Mouse (Mus musculus): ENCODE measurements at regions not wholly inside any gene's neighbourhood (a gene's known extent, or its start where the extent isn't known, plus 50 kb on each side); places are given as distances from the start of the nearest gene placed in this dataset.

DNA sequence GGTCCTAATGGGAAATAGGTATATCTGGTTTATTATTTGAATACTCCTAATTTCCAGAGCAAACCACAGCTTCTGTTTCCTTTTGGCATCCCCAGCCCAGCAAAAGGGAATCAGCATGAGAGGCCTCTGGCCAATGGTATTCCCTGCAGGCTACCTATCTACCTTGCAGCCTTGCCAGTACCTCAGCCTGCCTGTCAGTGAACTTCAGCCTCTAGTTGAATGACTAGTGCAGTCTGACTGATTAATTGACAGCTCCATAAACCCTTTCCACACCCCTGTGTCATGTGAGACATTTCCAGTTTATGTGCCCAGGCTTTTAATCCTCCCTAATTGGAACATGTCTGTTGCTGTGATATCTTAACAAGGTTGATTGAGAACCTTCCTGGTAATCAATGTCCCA lies 265.4 kb upstream of the Sp4 start:
- DNase-seq, result no peak
- intact Hi-C loops (cut with DNase I), result no loop called here

- no peak for DNase-seq
- intact Hi-C loops (cut with DNase I), result no loop called here
Measured at GRCm38 (mm10) chr12:118564394-118565112, 263.3 kb upstream of the Sp4 start.

DNA sequence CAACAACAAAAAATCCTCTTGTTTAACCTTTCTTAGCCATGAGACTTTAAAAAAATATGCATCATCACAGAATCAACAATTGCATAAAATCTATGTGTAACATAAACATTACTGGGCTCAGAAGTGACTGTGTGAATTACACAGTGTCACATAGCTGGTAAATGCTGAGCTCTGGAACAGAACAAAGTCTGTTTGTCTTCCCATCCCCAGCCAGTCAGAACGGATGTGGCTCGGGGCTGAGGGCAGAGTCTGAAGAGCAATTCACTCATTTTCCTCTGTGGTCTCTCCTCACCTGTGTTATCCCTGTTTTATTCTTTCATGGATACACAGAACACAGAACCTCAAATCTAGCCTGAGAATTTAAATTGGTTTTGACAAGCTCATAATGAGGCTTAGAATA lies 261.0 kb upstream of the Sp4 start:
- no peak for DNase-seq
- intact Hi-C loops (cut with DNase I), result no loop called here

- intact Hi-C loops (cut with DNase I), result no loop called here
- no peak for DNase-seq
Measured at GRCm38 (mm10) chr12:118549071-118549470, 247.8 kb upstream of the Sp4 start.

GRCm38 (mm10) chr12:118540336-118540735 lies 239.1 kb upstream of the Sp4 start:
- intact Hi-C loops (cut with DNase I), result no loop called here
- DNase-seq, result no peak

GRCm38 (mm10) chr12:118530514-118530913 lies 229.3 kb upstream of the Sp4 start:
- intact Hi-C loops (cut with DNase I), result no loop called here
- no peak for DNase-seq

DNA sequence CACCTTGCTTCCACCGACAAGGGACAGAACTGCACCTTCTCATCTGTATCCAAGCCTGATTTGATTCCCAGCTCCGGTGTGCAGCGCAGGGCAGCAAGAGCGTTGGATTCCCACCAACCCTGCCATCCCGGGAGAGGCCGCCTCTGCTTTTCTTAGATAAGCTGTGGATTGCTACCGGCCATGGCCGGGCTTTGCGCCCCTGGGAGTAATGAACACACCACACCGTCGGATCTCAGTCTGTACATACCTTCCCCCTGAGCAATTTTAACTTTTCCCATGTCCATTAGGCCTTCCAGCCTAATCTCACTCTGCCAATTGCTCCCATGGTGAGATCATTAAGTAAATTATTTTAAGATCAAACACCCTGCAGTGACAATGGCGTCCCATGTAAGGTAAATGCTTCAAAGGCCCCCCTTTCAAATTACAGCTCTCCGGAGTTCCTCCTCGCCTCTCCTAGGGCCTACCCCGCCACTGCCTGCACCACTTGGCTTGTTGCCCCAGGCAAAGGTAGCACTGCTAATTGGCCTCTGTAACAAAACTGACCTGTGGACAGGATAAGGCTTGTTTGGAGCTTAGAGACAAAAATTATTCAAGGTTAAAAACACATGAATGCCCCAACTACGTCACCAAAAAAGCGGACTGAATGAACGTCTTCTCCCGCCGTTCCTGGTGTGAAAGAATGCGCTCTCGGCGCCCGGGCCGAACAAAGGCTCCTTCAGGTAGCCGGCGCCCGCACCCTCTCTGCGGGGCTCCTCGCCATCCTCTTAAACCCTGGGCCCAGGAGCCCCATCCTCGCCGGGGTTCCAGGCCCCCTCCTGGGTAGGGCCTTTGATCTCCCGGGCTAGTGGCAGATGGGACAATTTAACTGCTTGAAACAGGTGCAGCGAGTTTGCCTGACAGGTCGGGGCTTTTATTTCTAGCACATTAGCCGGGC lies 228.5 kb upstream of the Sp4 start:
- DNase-seq, result no peak
- intact Hi-C loops (cut with DNase I), result no loop called here

DNA sequence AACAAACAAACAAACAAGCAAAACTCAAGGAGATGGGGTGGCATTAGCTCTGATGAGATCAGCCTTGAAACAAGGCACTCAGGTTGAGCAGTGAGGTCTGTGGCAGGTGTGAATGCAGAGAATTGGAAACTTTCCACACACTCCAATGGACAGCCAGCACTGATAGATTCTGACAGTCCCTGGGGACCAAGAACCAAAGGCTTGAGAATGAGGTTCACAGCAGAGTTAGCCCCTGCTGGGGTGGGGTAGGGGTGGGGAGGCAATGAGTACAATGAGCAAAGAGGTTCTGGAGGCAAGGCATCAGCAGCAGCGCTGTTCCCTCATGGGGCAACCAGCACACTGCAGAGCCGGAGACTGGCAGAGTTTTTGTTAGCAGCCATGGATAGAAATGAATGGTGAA lies 220.5 kb upstream of the Sp4 start:
- intact Hi-C loops (cut with DNase I), result no loop called here
- DNase-seq, result no peak

- intact Hi-C loops (cut with DNase I), result no loop called here
- DNase-seq, result no peak
Measured at GRCm38 (mm10) chr12:118521329-118521728, 220.1 kb upstream of the Sp4 start.

GRCm38 (mm10) chr12:118519801-118520327 lies 218.6 kb upstream of the Sp4 start:
- intact Hi-C loops (cut with DNase I), result no loop called here
- no peak for DNase-seq

GRCm38 (mm10) chr12:118510989-118511388 lies 209.7 kb upstream of the Sp4 start:
- intact Hi-C loops (cut with DNase I), result no loop called here
- no peak for DNase-seq

GRCm38 (mm10) chr12:118508972-118509917 lies 208.0 kb upstream of the Sp4 start:
- intact Hi-C loops (cut with DNase I), result no loop called here
- no peak for DNase-seq

GRCm38 (mm10) chr12:118500392-118500791 lies 199.2 kb upstream of the Sp4 start:
- DNase-seq, result no peak
- intact Hi-C loops (cut with DNase I), result no loop called here

GRCm38 (mm10) chr12:118488038-118488437 lies 186.8 kb upstream of the Sp4 start:
- DNase-seq, result no peak
- intact Hi-C loops (cut with DNase I), result no loop called here

GRCm38 (mm10) chr12:118486434-118486833 lies 185.2 kb upstream of the Sp4 start:
- intact Hi-C loops (cut with DNase I), result no loop called here

GRCm38 (mm10) chr12:118481347-118481746 lies 180.1 kb upstream of the Sp4 start:
- intact Hi-C loops (cut with DNase I), result no loop called here
- no peak for DNase-seq

More at GRCm38 (mm10) chr12:118486434-118486833, 185.2 kb upstream of the Sp4 start:
- DNase-seq, result no peak

DNA sequence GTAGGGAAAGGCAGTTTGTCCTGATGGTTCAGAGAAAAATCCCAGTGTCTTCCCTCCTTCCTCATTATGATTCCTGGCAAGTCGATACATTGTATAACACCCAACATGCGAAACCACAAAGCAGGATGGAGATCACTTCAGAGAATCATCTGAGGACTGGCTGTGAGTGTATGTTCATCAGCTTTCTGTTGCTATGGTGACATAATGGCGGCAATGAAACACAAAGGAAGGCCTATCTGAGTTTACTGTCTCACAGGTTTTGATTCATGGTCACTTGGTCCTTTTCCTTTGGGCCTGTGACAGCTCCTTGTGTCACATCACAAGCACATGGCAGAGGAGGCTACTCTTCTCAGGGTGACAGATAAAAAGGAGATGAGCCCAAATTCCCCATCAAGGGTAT lies 173.5 kb upstream of the Sp4 start:
- intact Hi-C loops (cut with DNase I), result no loop called here
- DNase-seq, result no peak

DNA sequence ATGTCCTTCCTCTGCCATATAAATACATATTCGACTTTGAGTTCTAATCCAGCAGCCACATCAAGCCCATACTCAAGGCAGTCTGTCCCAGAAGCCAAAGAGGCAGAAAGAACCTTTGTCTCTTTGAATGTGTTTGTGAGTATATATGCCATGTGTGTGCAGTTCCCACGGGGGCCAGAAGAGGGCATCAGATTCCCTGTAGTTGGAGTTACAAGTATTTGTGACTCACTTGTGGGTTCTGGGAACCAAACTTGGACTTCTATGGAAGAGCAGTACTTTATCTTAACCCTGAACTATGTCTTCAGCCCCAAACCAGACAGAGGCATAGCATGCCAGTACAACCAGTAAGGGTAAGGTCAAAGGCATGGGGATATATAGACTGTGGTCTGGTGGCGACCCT lies 165.6 kb upstream of the Sp4 start:
- intact Hi-C loops (cut with DNase I), result no loop called here
- DNase-seq, result no peak

DNA sequence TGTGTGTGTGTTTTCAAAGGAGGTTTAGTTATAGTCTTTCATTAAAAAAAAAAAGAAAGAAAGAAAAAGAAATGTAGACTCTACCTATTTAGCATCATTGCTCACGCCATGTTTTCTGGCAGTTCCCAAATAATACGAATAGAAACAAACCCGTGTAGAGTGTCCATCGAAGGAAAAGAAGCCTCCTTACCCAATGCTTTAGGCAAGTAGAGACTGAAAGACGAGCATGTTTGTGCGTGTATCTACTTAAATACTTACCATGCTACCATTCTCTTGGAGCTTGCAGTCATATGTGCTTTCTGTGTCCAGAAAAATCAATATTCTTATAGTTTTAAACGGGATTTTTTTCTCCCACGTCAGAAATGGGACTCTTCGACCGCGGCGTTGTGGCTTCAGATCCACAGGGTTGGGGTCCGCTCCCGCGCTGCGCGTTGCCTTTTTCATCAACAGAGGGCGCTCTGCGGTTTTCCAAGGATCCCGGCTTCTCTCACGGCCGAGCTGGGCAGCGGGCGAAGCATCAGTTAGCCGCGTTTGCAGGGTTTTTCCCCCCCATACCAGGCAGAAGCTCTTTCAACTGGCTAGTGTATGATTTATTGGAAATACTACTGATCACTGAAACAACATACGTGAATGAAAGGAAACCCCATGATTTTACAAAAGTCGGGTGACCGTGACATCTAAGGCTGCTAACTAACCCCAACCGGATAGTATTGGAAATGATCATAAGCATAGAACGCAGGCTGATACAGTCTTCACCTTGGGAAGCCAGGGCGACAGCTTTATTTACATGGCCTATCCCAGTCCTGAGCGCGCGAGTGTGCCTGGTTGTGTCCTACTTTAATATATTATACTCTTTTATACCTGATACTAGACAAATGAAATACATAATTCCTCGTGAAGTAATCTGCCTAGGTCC lies 156.5 kb upstream of the Sp4 start:
- peak; percentile 45 to 50 for DNase-seq
- intact Hi-C loops (cut with DNase I), result loop anchor here (1.0 to 5.0 kb wide), 3 partner anchors 380 to 400 kb away; no protein-coding TSS in a partner anchor
